Mouse (Mus musculus) G1E (cell line): ENCODE data around the gene Sostdc1. TPM values are rescaled to one million over a fixed set of nuclear protein-coding genes. Genes with fewer than 3 reads are reported as not detected.

Experiments used
- ATAC-seq: 2 replicates; pipeline ENCODE4 v1.8.0; 2016; ENCODE audit warnings: mild to moderate bottlenecking; ENCODE audit not compliant: insufficient number of reproducible peaks, poor library complexity, low FRiP score, severe bottlenecking; ENCODE audit errors: extremely low read depth
- DNase-seq: peaks from one replicate; pipeline ENCODE4 v3.0.0; 2012; ENCODE audit warnings: low spot score
- H3K27me3 ChIP-seq: 2 replicates; pipeline ENCODE4 v1.6.1; 2012; ENCODE audit warnings: mild to moderate bottlenecking, low read length, inconsistent platforms; ENCODE audit not compliant: insufficient read depth
- H3K36me3 ChIP-seq: replicated peaks from 2 replicates; pipeline ENCODE3; 2012; ENCODE audit warnings: mild to moderate bottlenecking, inconsistent platforms
- H3K4me1 ChIP-seq: 2 replicates; pipeline ENCODE4 v1.6.1; 2012; ENCODE audit warnings: low read depth, low read length, inconsistent platforms, mixed read lengths; ENCODE audit not compliant: insufficient read depth
- H3K4me3 ChIP-seq: 2 replicates; pipeline ENCODE4 v1.5.1; 2012; ENCODE audit warnings: low read depth, mild to moderate bottlenecking, inconsistent platforms, low read length, moderate library complexity, mixed read lengths
- H3K9me3 ChIP-seq: replicated peaks from 2 replicates; pipeline ENCODE4 v1.6.1; 2012; ENCODE audit warnings: inconsistent platforms
- CTCF ChIP-seq: IDR thresholded peaks from 2 replicates; pipeline ENCODE4 v1.5.1; 2012; ENCODE audit warnings: low read depth, low read length, inconsistent platforms, mixed read lengths
- GATA1 ChIP-seq: IDR thresholded peaks from 2 replicates; pipeline ENCODE4 v1.6.1; 2012; ENCODE audit warnings: borderline replicate concordance, low read length, inconsistent platforms, mixed read lengths
- GATA2 ChIP-seq: IDR thresholded peaks from 2 replicates; pipeline ENCODE4 v1.6.1; 2012; ENCODE audit warnings: low read depth, low read length, inconsistent platforms, borderline replicate concordance
- POLR2AphosphoS5 ChIP-seq: IDR thresholded peaks from 2 replicates; pipeline ENCODE4 v1.6.1; 2012; ENCODE audit warnings: low read depth, low read length, inconsistent platforms; ENCODE audit not compliant: insufficient replicate concordance
- TAL1 ChIP-seq: conservative IDR thresholded peaks from 2 replicates; pipeline ENCODE4 v1.6.1; 2012; ENCODE audit warnings: low read depth, low read length, inconsistent platforms, mixed read lengths
- polyA plus RNA-seq: library from polyadenylated mRNA; stranded (reverse); fragments of >175 nt; gene quantifications from 2 replicates; pipeline ENCODE4 v1.2.3, GENCODE M21; 2012
- total RNA-seq, 2 experiments: library from RNA; stranded (forward) in 1 of 2; stranded (reverse) in 1 of 2; fragments of 200-1000 nt in 1 of 2; fragments of >200 nt in 1 of 2; fragmentation: Nextera tagmentation in 1 of 2; gene quantifications; 2 replicates each; pipeline ENCODE4 v1.2.3; 2014 to 2017

Gene Sostdc1
- not detected in 2 replicates for total RNA-seq (2014; fragmentation: Nextera tagmentation)
- not detected in 2 replicates for total RNA-seq (2017)
- polyA plus RNA-seq = not detected in 2 replicates

- Histone ChIP-seq H3K9me3 (peaks cover 5% of the 10 kb centered on the region), H3K27me3 (peaks cover 8% of the 10 kb centered on the region; the same call in 1 of the 2 replicates), H3K4me1 (no peaks in the 10 kb centered on the region), H3K36me3 (no peaks in the 10 kb centered on the region), H3K4me3 (no peak within 1 kb of the TSS)
- ATAC-seq (no peak), DNase-seq (no peak)
- no peak for TF ChIP-seq POLR2AphosphoS5
- TF ChIP-seq TAL1 = no peak
- TF ChIP-seq GATA1 = no peak
- no peak for TF ChIP-seq GATA2
- TF ChIP-seq CTCF = no peak
These were observed at the start of gene Sostdc1 for GRCm38 (mm10) chr12:36313916-36314315. Gene Sostdc1, plus strand, starts transcription at chr12:36314139.

GRCm38 (mm10) chr12:36267670-36268246 is 46.2 kb upstream of the Sostdc1 start:
- no peaks in the 10 kb centered on the region for H3K27me3 ChIP-seq
- no peaks in the 10 kb centered on the region for H3K36me3 ChIP-seq
- peaks cover 2% of the 10 kb centered on the region; the same call in 1 of the 2 replicates for H3K9me3 ChIP-seq
- H3K4me1 ChIP-seq = no peaks in the 10 kb centered on the region
- no peak for ATAC-seq
- TF ChIP-seq CTCF (no peak), GATA2 (no peak), GATA1 (no peak), POLR2AphosphoS5 (no peak), TAL1 (no peak)
- DNase-seq = no peak
- H3K4me3 ChIP-seq = no peak overlapping the region

DNA sequence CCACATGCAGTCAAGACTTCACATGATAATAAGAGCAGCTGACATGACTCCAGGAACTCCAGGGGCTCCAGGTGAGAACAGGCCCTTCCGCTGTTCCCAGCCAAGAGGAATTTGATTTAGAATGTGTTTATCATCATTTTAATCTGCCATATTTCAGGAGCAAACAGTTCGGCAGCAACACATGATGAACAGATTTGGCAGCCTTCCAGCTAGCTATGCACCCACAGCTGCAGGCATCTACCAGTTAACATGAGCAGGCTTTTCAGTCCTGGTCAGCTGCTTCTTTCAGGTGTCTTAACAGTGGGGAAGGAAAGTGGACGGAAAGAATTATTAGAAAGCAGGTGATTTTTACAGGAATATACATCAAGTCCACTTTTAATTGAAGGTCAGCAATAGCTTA is 39.1 kb upstream of the Sostdc1 start:
- Histone ChIP-seq H3K4me3 (no peak overlapping the region), H3K4me1 (no peaks in the 10 kb centered on the region), H3K9me3 (peaks cover 2% of the 10 kb centered on the region; the same call in 1 of the 2 replicates), H3K27me3 (no peaks in the 10 kb centered on the region), H3K36me3 (no peaks in the 10 kb centered on the region)
- DNase-seq = no peak
- no peak for ATAC-seq
- TF ChIP-seq TAL1 (no peak), GATA2 (no peak), POLR2AphosphoS5 (no peak), GATA1 (no peak), CTCF (no peak)

GRCm38 (mm10) chr12:36289634-36290033 is 24.3 kb upstream of the Sostdc1 start:
- Histone ChIP-seq H3K4me1 (no peaks in the 10 kb centered on the region), H3K9me3 (0 out of 2 replicates have a peak, but pooled peaks cover 2% of the 10 kb centered on the region), H3K36me3 (no peaks in the 10 kb centered on the region), H3K4me3 (no peak overlapping the region), H3K27me3 (peaks cover 3% of the 10 kb centered on the region; the same call in 1 of the 2 replicates)
- no peak for DNase-seq
- TF ChIP-seq GATA1 (no peak), TAL1 (no peak), CTCF (no peak), POLR2AphosphoS5 (no peak), GATA2 (no peak)
- no peak for ATAC-seq

DNA sequence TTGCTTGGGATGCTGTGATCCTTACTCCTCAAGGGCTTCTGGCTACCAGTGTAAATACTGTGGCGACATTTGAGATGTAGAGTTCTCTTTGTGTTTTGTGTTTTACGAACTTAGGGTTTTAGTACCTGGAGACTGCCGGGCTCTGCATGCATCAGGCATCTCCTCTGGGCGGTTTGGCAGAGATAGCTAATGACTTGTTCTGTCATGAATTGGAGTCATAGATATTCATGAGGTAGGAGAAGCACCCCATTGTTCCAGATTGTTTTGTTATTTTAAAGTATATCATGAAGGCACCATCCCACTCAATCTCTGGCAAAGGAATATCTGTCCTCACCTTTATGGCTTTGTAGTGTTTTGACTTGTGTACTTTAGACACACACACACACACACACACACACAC is 23.5 kb upstream of the Sostdc1 start:
- ATAC-seq (no peak), DNase-seq (no peak)
- Histone ChIP-seq H3K4me3 (no peak overlapping the region), H3K36me3 (no peaks in the 10 kb centered on the region), H3K27me3 (peaks cover 3% of the 10 kb centered on the region; the same call in 1 of the 2 replicates), H3K4me1 (no peaks in the 10 kb centered on the region), H3K9me3 (0 out of 2 replicates have a peak, but pooled peaks cover 2% of the 10 kb centered on the region)
- no peak for TF ChIP-seq GATA1
- TF ChIP-seq TAL1 = no peak
- no peak for TF ChIP-seq POLR2AphosphoS5
- TF ChIP-seq GATA2 = no peak

DNA sequence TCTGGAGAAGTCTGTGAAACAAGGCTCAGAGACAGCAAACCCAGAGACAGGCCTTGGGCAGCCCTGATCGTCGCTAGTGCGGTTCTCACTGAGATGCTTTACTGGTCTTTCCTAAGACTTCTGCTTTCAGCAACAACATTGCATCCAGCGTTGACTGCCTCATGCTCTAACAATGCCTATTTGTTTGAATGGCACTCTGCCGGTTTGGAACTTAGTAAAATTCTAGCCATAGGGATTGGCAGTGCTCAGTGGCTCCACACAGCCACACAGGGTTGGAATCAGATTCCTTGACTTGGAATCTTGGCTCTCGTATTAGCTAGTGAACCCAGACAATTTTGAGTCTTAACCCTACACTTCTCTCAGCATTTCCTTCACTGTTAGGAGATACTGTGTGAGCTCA is 22.6 kb upstream of the Sostdc1 start:
- Histone ChIP-seq H3K27me3 (peaks cover 3% of the 10 kb centered on the region; the same call in 1 of the 2 replicates), H3K9me3 (0 out of 2 replicates have a peak, but pooled peaks cover 2% of the 10 kb centered on the region), H3K4me1 (no peaks in the 10 kb centered on the region), H3K36me3 (no peaks in the 10 kb centered on the region), H3K4me3 (no peak overlapping the region)
- DNase-seq = no peak
- TF ChIP-seq TAL1 (no peak), GATA1 (no peak), CTCF (no peak), GATA2 (no peak), POLR2AphosphoS5 (no peak)
- no peak for ATAC-seq
